Mouse (Mus musculus) liver, postnatal 0 days (tissue): ENCODE measurements at regions not wholly inside any gene's neighbourhood (a gene's known extent, or its start where the extent isn't known, plus 50 kb on each side); places are given as distances from the start of the nearest gene placed in this dataset.

Source experiments
- ATAC-seq: fragments of 200-750 bp; cut with Nextera tagmentation; 2 replicates; pipeline ENCODE4 v1.8.0; 2017; ENCODE audit warnings: mild to moderate bottlenecking, moderate library complexity
- DNase-seq: peaks from one replicate; pipeline ENCODE4 v3.0.0-alpha.2; 2016
- H3K27ac ChIP-seq: fragments of 300-500 bp; sonication (generic); 2 replicates; pipeline ENCODE4 v1.5.1; 2014; ENCODE audit warnings: antibody characterized with exemption, moderate library complexity, mild to moderate bottlenecking, low read depth
- H3K27me3 ChIP-seq: fragments of 300-500 bp; sonication (generic); 2 replicates; pipeline ENCODE4 v1.6.1; 2014; ENCODE audit warnings: low read length, control low read depth, mixed read lengths; ENCODE audit not compliant: insufficient read depth
- H3K36me3 ChIP-seq: fragments of 300-500 bp; sonication (generic); replicated peaks from 2 replicates; pipeline ENCODE4 v1.6.1; 2014; ENCODE audit warnings: mild to moderate bottlenecking, control low read depth, low read length, moderate library complexity, mixed read lengths; ENCODE audit not compliant: insufficient read depth
- H3K4me1 ChIP-seq: fragments of 300-500 bp; sonication (generic); 2 replicates; pipeline ENCODE4 v1.6.1; 2014; ENCODE audit warnings: antibody characterized with exemption, mild to moderate bottlenecking, control low read depth; ENCODE audit not compliant: insufficient read depth
- H3K4me2 ChIP-seq: fragments of 300-500 bp; sonication (generic); 2 replicates; pipeline ENCODE4 v1.6.1; 2014; ENCODE audit warnings: low read depth, mild to moderate bottlenecking, low read length, moderate library complexity, mixed read lengths
- H3K4me3 ChIP-seq: fragments of 300-500 bp; sonication (generic); 2 replicates; pipeline ENCODE4 v1.5.1; 2014; ENCODE audit warnings: low read depth, low read length
- H3K9ac ChIP-seq: fragments of 300-500 bp; sonication (generic); replicated peaks from 2 replicates; pipeline ENCODE4 v1.6.1; 2014; ENCODE audit warnings: mild to moderate bottlenecking, moderate library complexity
- H3K9me3 ChIP-seq: fragments of 300-500 bp; sonication (generic); 2 replicates; pipeline ENCODE4 v1.6.1; 2016; ENCODE audit warnings: mild to moderate bottlenecking, control low read depth, low read length, mixed read lengths
- CTCF ChIP-seq: sonication (generic); IDR thresholded peaks from 2 replicates; pipeline ENCODE4 v1.5.1; 2016; ENCODE audit warnings: antibody characterized with exemption, low read depth
- EP300 ChIP-seq: IDR thresholded peaks from 2 replicates; pipeline ENCODE4 v1.6.1; 2016; ENCODE audit warnings: antibody characterized with exemption, low read depth, mild to moderate bottlenecking
- WGBS: fragments of 180-500 bp; shearing (Covaris S2); extraction: QIAGEN DNeasy Blood & Tissue Kit; methylation state at CpG from one replicate; pipeline ENCODE4 v1.1.7; 2014; ENCODE audit not compliant: insufficient replicate concordance; 5-methylcytosine and 5-hydroxymethylcytosine counted together

DNA sequence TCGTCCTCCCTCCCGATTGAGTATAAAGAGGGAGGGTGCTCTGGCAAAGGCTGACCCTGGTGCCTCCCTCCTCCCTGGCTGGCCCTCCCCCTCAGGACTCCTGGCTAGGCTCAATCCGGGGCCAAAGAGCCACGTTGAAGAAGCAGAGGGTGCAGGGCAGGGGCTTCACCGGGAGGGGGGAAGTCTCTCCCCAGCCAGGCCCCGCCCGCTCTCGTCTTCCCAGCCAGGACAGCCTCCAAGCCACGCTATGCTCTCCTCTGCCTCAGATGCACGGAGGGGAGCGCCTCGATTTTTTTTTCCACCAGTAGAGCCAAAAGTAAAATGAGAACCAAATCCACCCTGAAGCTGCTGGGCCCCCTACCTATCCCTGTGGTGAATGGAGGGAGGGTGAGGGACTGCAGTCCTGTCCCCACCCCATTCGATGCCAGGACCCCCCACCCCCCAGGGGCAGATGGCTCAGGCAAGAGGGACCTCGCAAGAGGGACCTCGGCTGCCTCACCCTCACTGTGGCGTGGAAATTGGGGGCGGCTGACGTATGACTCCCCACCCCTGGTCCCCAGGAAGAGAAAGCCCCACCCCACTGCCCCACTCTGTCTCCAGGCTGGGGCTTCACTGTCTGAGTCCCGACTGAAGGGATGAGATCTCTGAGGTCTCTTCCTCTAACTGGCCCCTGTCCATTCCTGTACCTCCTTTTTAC is 53.2 kb upstream of the Col1a1 start:
- no peak for DNase-seq
- TF ChIP-seq EP300, result no peak
- TF ChIP-seq CTCF, result no peak
- ATAC-seq, result no peak
- H3K9me3 ChIP-seq, result no peaks in the 10 kb centered on the region
- no peak overlapping the region for H3K9ac ChIP-seq
- no peak overlapping the region for H3K27ac ChIP-seq
- no peaks in the 10 kb centered on the region for H3K4me1 ChIP-seq
- peaks cover 47% of the 10 kb centered on the region for H3K27me3 ChIP-seq
- H3K36me3 ChIP-seq, result no peaks in the 10 kb centered on the region
- H3K4me2 ChIP-seq, result no peak overlapping the region
- H3K4me3 ChIP-seq, result no peak overlapping the region
- 6% methylated on average over 15 of the region's 19 CpGs for WGBS

DNA sequence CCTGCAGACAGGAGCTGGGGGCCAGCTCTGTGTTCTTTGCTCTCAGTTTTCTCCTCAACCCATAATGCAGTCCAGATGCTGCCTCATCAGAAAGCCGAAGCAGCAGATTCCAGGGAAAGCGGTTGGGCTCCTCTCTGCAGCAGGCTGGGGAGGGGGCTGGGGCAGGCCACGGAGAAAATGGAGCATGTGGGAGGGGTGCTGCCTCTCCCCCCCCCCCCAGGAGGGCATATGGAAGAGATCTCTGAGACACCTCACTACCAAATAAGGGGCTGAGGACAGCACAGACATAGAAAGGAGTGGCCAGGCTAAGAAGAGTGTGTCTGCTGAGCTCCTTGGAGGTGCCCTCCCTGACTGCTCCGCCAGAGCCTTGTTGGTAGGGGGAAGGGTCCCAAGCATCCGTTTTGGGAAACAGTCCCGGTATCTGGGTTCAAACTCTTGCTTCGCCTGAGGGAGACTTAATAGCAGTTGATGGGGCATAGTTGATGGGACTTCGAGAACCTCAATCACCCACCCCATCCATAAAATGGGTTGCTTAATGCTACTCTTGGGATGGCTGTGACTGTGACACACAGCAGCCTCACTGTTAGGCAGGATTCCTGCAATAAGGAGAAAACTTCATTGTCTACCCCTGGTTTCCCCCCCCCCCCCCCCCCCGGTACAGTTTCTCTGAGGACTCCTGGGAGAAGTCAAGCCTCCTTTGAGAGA is 53.9 kb upstream of the Col1a1 start:
- Histone ChIP-seq H3K4me2 (no peak overlapping the region), H3K9me3 (no peaks in the 10 kb centered on the region), H3K27ac (no peak overlapping the region), H3K4me3 (no peak overlapping the region), H3K9ac (no peak overlapping the region), H3K4me1 (no peaks in the 10 kb centered on the region), H3K36me3 (no peaks in the 10 kb centered on the region), H3K27me3 (peaks cover 47% of the 10 kb centered on the region)
- TF ChIP-seq CTCF (no peak), EP300 (no peak)
- ATAC-seq, result no peak
- whole genome bisulfite sequencing, result 19% methylated on average over 9 of the region's 9 CpGs
- DNase-seq, result no peak

DNA sequence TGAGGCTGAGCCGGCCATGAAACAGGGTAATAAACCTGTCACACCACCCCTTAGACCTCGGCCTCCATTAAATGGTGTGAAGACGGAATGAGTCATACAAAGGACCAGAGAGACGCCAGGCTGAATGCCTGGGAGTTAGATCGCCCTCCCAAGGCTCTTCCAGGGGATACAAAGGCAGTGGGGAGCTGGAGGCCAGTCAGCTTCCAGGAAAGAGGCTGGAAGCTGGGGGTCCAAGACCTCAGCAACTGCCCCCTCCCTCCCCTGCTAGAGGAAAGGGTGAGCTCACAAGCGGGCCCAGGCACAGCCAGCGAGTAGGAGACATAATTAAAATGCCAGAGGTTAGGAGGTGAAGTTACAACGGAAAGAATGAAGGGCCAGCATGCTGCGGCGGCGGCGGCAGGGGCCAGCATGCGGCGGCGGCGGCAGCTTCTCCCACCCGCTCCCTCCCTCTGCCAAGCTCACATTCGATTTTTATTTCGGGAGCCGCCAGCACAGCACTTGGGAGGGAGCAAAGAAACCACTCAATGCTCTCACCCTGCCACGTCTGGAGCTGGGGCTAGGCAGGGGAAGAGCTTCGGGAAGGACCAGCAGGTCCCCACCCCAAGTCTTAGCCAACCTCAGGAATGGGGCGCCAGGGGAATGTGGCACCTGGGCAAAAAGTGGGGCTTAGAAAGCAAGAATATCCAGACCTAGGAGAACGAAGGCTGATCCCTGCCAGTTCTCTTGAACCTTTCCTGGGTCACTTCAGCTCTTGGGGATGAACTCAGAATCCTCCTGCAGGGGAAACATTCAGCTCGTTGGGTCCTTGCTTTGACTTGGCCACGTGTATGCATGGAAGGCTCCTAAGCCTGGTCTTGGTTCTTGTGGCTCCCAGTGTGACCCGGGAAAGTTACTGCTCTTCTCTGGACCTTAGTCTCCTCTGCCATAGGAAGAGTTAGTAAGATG is 54.9 kb upstream of the Col1a1 start:
- no peak overlapping the region for H3K27ac ChIP-seq
- no peak overlapping the region for H3K4me3 ChIP-seq
- no peak for DNase-seq

DNA sequence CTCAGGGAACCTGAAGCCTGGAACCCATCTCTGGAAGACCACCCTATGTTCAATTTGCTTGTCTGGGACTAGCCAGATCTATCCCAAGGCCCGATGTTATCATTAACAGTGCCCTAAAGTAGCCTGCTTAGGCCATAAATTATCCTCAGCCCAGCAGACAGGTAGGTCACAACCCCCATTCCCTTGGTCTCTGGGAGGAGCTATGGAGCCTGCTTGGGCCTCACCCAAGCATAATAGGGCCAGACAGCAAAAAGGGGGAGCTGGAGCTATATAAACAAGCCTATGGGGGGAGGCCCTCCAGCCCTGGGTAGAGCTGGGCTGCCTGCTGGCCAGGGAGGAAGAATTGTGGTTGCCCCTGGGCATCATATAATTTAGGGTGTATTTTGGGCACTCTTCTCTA is 59.3 kb upstream of the Col1a1 start:
- H3K27me3 ChIP-seq, result peaks cover 34% of the 10 kb centered on the region

More for the DNA sequence above, 54.9 kb upstream of the Col1a1 start:
- peaks cover 43% of the 10 kb centered on the region for H3K27me3 ChIP-seq
- no peak for TF ChIP-seq CTCF
- TF ChIP-seq EP300, result no peak
- 7% methylated on average over 20 of the region's 27 CpGs for WGBS
- no peaks in the 10 kb centered on the region for H3K36me3 ChIP-seq
- no peaks in the 10 kb centered on the region for H3K9me3 ChIP-seq
- ATAC-seq, result no peak
- no peaks in the 10 kb centered on the region for H3K4me1 ChIP-seq
- no peak overlapping the region for H3K4me2 ChIP-seq
- H3K9ac ChIP-seq, result no peak overlapping the region

DNA sequence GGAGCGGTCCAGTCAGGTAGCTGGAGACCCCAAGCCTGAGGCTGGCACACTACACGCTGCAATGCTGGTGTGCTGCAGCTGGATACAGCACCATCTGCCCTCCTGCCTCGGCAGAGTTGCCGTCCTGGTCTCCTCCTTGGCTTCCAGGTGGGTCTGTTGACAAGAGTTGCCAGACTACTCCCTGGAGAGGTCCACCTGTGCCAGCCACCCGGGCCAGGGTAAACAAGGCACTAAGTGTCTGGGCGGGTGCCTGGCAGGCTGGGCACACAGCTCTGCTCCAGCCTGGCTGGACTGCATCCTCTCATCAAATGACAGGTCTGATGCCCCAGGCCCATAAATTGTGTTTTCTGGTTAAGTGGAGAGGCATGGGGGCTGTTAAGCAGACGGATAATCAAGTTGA is 61.0 kb upstream of the Col1a1 start:
- H3K36me3 ChIP-seq, result no peaks in the 10 kb centered on the region
- ATAC-seq (no peak), DNase-seq (no peak)
- peaks cover 4% of the 10 kb centered on the region for H3K4me1 ChIP-seq
- H3K27ac ChIP-seq, result no peak overlapping the region
- no peak overlapping the region for H3K9ac ChIP-seq
- peaks cover 21% of the 10 kb centered on the region for H3K27me3 ChIP-seq
- no peak for TF ChIP-seq CTCF
- no peak for TF ChIP-seq EP300
- H3K4me3 ChIP-seq, result no peak overlapping the region
- H3K9me3 ChIP-seq, result no peaks in the 10 kb centered on the region
- 43% methylated on average over 7 of the region's 7 CpGs for WGBS
- no peak overlapping the region for H3K4me2 ChIP-seq

More for the DNA sequence above, 59.3 kb upstream of the Col1a1 start:
- Histone ChIP-seq H3K9me3 (no peaks in the 10 kb centered on the region), H3K4me3 (no peak overlapping the region), H3K27ac (no peak overlapping the region), H3K4me1 (peaks cover 4% of the 10 kb centered on the region), H3K36me3 (no peaks in the 10 kb centered on the region), H3K4me2 (no peak overlapping the region), H3K9ac (no peak overlapping the region)
- WGBS, result 29% methylated on average over 1 of the region's 1 CpGs
- DNase-seq (no peak), ATAC-seq (no peak)
- TF ChIP-seq EP300 (no peak), CTCF (no peak)

DNA sequence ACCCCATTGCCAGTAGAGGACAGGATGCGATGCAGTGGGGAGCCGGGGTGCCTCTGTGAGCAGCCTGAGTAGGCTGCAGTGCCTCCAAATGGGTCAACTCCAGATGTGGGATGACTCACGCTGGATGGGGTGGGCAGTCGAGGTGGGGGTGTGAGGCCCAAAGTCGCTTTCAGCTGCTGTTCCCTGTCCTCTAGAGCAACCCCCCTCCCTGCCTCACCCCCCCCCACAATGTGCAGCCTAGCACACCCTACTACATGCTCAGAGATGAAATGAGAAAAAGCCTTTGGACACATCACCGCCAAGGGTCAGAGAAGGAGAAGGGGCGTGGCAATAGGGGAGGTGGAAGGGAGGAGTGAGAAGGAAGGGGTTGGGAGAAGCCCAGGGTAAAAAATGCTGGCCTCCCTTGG is 61.9 kb upstream of the Col1a1 start:
- TF ChIP-seq CTCF, result no peak
- WGBS, result 9% methylated on average over 7 of the region's 7 CpGs
- no peak overlapping the region for H3K4me3 ChIP-seq
- peaks cover 21% of the 10 kb centered on the region for H3K27me3 ChIP-seq
- H3K36me3 ChIP-seq, result no peaks in the 10 kb centered on the region
- no peak overlapping the region for H3K27ac ChIP-seq
- H3K9me3 ChIP-seq, result no peaks in the 10 kb centered on the region
- no peak overlapping the region for H3K9ac ChIP-seq
- H3K4me2 ChIP-seq, result no peak overlapping the region
- ATAC-seq (no peak), DNase-seq (no peak)
- H3K4me1 ChIP-seq, result peaks cover 4% of the 10 kb centered on the region
